Mouse (Mus musculus): ENCODE data around the gene Gon7. TPM values are rescaled to one million over a fixed set of nuclear protein-coding genes. Genes with fewer than 3 reads are reported as not detected.

Gene Gon7
- polyA plus RNA-seq, 1 experiment from 2014 or later = 44.9 TPM

- WGBS = 87% methylated on average over 7 of the region's 7 CpGs
- peak overlapping the region; percentile 65 for H3K4me2 ChIP-seq (ENCODE audit: low read length)
- peaks cover 19% of the 10 kb centered on the region for H3K4me1 ChIP-seq (ENCODE audit: control insufficient read depth, insufficient read depth, low read length)
- H3K27me3 ChIP-seq (ENCODE audit: control insufficient read depth, insufficient read depth, low read length) = no peaks in the 10 kb centered on the region
- H3K36me3 ChIP-seq (ENCODE audit: control insufficient read depth, insufficient read depth, low read length) = peaks cover 4% of the 10 kb centered on the region
- H3K9me3 ChIP-seq (ENCODE audit: control insufficient read depth, low read length) = no peaks in the 10 kb centered on the region
- H3K9ac ChIP-seq (replicated peaks; ENCODE audit: low read length) = no peak overlapping the region; the same call in 1 of the 2 replicates
- ATAC-seq (ENCODE audit: low FRiP score, low TSS enrichment) = no peak
- DNase-seq = peak; percentile 15
- H3K27ac ChIP-seq (replicated peaks; ENCODE audit: low read depth, low read length) = no peak overlapping the region
- peak overlapping the region; percentile 72 for H3K4me3 ChIP-seq (replicated peaks; ENCODE audit: low read depth, low read length)
Measured at GRCm38 (mm10) chr12:102756304-102756703, 1.3 kb downstream of the Gon7 start.

DNA sequence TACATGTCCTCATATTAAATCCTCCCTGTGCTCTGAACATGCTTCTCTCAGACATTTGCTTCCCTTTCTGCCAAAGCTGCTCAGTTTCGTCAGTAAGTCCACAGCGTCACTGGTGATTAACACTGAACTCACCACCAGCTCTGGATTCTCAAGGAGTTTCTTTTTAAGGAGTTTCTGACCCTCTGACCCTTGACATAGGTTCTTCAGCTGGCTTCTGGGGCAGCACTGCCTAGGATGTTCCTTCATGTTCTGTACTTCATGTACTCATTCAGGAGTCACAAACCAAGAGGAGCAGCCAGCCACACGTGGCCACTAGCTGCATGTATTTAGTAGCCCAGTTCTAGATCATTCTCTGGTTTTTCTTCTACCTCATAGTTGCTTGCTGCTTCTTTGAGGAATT, 9.3 kb downstream of the Gon7 start:
- DNase-seq = no peak
- Histone ChIP-seq H3K9me3 (ENCODE audit: control insufficient read depth, low read length) (no peaks in the 10 kb centered on the region), H3K4me1 (ENCODE audit: control insufficient read depth, insufficient read depth, low read length) (peaks cover 9% of the 10 kb centered on the region), H3K27me3 (ENCODE audit: control insufficient read depth, insufficient read depth, low read length) (no peaks in the 10 kb centered on the region), H3K27ac (replicated peaks; ENCODE audit: low read depth, low read length) (no peak overlapping the region), H3K9ac (replicated peaks; ENCODE audit: low read length) (no peak overlapping the region), H3K4me2 (ENCODE audit: low read length) (no peak overlapping the region), H3K36me3 (ENCODE audit: control insufficient read depth, insufficient read depth, low read length) (peaks cover 18% of the 10 kb centered on the region), H3K4me3 (replicated peaks; ENCODE audit: low read depth, low read length) (no peak overlapping the region)
- ATAC-seq (ENCODE audit: low FRiP score, low TSS enrichment) = no peak
- 87% methylated on average over 3 of the region's 3 CpGs for WGBS

DNA sequence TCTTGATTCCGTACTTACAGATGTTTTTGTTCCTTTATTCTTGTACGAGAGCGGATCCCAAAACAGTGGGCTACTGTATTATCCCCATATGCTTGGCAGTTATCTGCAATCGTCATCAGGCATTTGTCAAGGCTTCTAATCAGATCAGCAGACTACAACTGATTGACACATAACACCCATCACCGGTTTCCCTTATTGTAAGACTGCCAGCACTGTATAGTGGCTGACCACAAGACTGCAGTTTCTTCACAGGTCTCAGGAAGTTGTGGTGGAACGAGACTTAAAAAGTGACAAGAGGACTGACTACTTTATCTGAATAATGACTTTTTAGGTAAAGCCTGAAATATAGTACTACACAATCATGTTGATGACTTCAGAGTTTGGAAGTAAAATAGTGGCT, 12.8 kb downstream of the Gon7 start:
- Histone ChIP-seq H3K36me3 (ENCODE audit: control insufficient read depth, insufficient read depth, low read length) (peaks cover 21% of the 10 kb centered on the region), H3K4me3 (replicated peaks; ENCODE audit: low read depth, low read length) (no peak overlapping the region), H3K9me3 (ENCODE audit: control insufficient read depth, low read length) (no peaks in the 10 kb centered on the region), H3K4me2 (ENCODE audit: low read length) (peak overlapping the region; percentile 86), H3K27ac (replicated peaks; ENCODE audit: low read depth, low read length) (no peak overlapping the region), H3K4me1 (ENCODE audit: control insufficient read depth, insufficient read depth, low read length) (peaks cover 20% of the 10 kb centered on the region), H3K27me3 (ENCODE audit: control insufficient read depth, insufficient read depth, low read length) (no peaks in the 10 kb centered on the region), H3K9ac (replicated peaks; ENCODE audit: low read length) (no peak overlapping the region)
- DNase-seq (no peak), ATAC-seq (ENCODE audit: low FRiP score, low TSS enrichment) (no peak)
- WGBS = 65% methylated on average over 6 of the region's 6 CpGs

- H3K4me2 ChIP-seq (ENCODE audit: low read length) = peak within 1 kb of the TSS; percentile 86
- H3K27ac ChIP-seq (replicated peaks; ENCODE audit: low read depth, low read length) = peak within 1 kb of the TSS; percentile 93
- H3K9me3 ChIP-seq (ENCODE audit: control insufficient read depth, low read length) = no peaks in the 10 kb centered on the region
- peaks cover 20% of the 10 kb centered on the region for H3K4me1 ChIP-seq (ENCODE audit: control insufficient read depth, insufficient read depth, low read length)
- peak within 1 kb of the TSS; percentile 93 for H3K9ac ChIP-seq (replicated peaks; ENCODE audit: low read length)
- DNase-seq (peak; percentile 96), ATAC-seq (ENCODE audit: low FRiP score, low TSS enrichment) (peak; percentile 97)
- WGBS = under 1% methylated on average over 63 of the region's 63 CpGs
- H3K4me3 ChIP-seq (replicated peaks; ENCODE audit: low read depth, low read length) = peak within 1 kb of the TSS; percentile 84
- H3K27me3 ChIP-seq (ENCODE audit: control insufficient read depth, insufficient read depth, low read length) = no peaks in the 10 kb centered on the region
- peaks cover 21% of the 10 kb centered on the region for H3K36me3 ChIP-seq (ENCODE audit: control insufficient read depth, insufficient read depth, low read length)
Measured at GRCm38 (mm10) chr12:102743589-102744574, 13.7 kb downstream of the Gon7 start, which contains the start of the genes Moap1 and Tmem251. Gene Moap1 (minus strand): TSS chr12:102743661. Gene Tmem251 (plus strand): TSS chr12:102743762.

- Histone ChIP-seq H3K27me3 (ENCODE audit: control insufficient read depth, insufficient read depth, low read length) (no peaks in the 10 kb centered on the region), H3K4me1 (ENCODE audit: control insufficient read depth, insufficient read depth, low read length) (peaks cover 20% of the 10 kb centered on the region), H3K36me3 (ENCODE audit: control insufficient read depth, insufficient read depth, low read length) (peaks cover 17% of the 10 kb centered on the region), H3K4me3 (replicated peaks; ENCODE audit: low read depth, low read length) (peak overlapping the region; percentile 84), H3K4me2 (ENCODE audit: low read length) (peak overlapping the region; percentile 86), H3K9me3 (ENCODE audit: control insufficient read depth, low read length) (no peaks in the 10 kb centered on the region), H3K9ac (replicated peaks; ENCODE audit: low read length) (peak overlapping the region; percentile 93), H3K27ac (replicated peaks; ENCODE audit: low read depth, low read length) (peak overlapping the region; percentile 93)
- under 1% methylated on average over 33 of the region's 33 CpGs for WGBS
- peak; percentile 68 for ATAC-seq (ENCODE audit: low FRiP score, low TSS enrichment)
- no peak for DNase-seq
Measured at GRCm38 (mm10) chr12:102743036-102743588, 14.5 kb downstream of the Gon7 start.

GRCm38 (mm10) chr12:102742056-102742455, 15.5 kb downstream of the Gon7 start:
- DNase-seq (no peak), ATAC-seq (ENCODE audit: low FRiP score, low TSS enrichment) (no peak)
- Histone ChIP-seq H3K9me3 (ENCODE audit: control insufficient read depth, low read length) (no peaks in the 10 kb centered on the region), H3K9ac (replicated peaks; ENCODE audit: low read length) (0 out of 2 replicates have a peak overlapping the region, but pooled peaks have one; percentile 93), H3K4me3 (replicated peaks; ENCODE audit: low read depth, low read length) (no peak overlapping the region), H3K36me3 (ENCODE audit: control insufficient read depth, insufficient read depth, low read length) (peaks cover 10% of the 10 kb centered on the region), H3K27ac (replicated peaks; ENCODE audit: low read depth, low read length) (no peak overlapping the region), H3K4me1 (ENCODE audit: control insufficient read depth, insufficient read depth, low read length) (peaks cover 20% of the 10 kb centered on the region), H3K27me3 (ENCODE audit: control insufficient read depth, insufficient read depth, low read length) (no peaks in the 10 kb centered on the region), H3K4me2 (ENCODE audit: low read length) (peak overlapping the region; percentile 86)
- 90% methylated on average over 7 of the region's 7 CpGs for WGBS

DNA sequence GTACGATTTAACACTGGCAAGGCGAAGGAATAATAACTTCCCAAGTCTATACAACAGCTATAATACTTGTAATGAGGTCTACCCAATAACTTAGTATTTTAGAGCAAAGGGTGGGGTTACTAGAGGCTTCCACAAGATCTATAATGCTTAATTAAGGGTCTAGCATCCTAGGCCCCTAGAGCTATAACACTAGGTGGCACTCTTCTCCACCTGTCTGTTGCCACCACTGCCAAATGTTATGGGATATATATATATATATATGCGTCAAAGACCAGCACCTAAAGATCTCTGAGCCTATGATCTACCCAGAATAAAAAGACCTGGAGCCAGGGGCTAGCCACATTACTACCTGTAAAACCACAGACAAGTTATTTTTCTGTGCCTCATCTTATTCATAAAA, 17.3 kb downstream of the Gon7 start:
- 67% methylated on average over 3 of the region's 3 CpGs for WGBS
- H3K4me3 ChIP-seq (replicated peaks; ENCODE audit: low read depth, low read length) = no peak overlapping the region

GRCm38 (mm10) chr12:102739096-102739495, 18.5 kb downstream of the Gon7 start:
- Histone ChIP-seq H3K27ac (replicated peaks; ENCODE audit: low read depth, low read length) (no peak overlapping the region), H3K4me1 (ENCODE audit: control insufficient read depth, insufficient read depth, low read length) (peaks cover 11% of the 10 kb centered on the region; the same call in 1 of the 2 replicates), H3K4me3 (replicated peaks; ENCODE audit: low read depth, low read length) (no peak overlapping the region), H3K9ac (replicated peaks; ENCODE audit: low read length) (no peak overlapping the region), H3K27me3 (ENCODE audit: control insufficient read depth, insufficient read depth, low read length) (no peaks in the 10 kb centered on the region), H3K36me3 (ENCODE audit: control insufficient read depth, insufficient read depth, low read length) (peaks cover 3% of the 10 kb centered on the region; the same call in 1 of the 2 replicates), H3K9me3 (ENCODE audit: control insufficient read depth, low read length) (no peaks in the 10 kb centered on the region), H3K4me2 (ENCODE audit: low read length) (no peak overlapping the region)
- DNase-seq (no peak), ATAC-seq (ENCODE audit: low FRiP score, low TSS enrichment) (no peak)
- WGBS = 85% methylated on average over 5 of the region's 5 CpGs

More for the DNA sequence above, 17.3 kb downstream of the Gon7 start:
- Histone ChIP-seq H3K4me1 (ENCODE audit: control insufficient read depth, insufficient read depth, low read length) (peaks cover 20% of the 10 kb centered on the region), H3K27me3 (ENCODE audit: control insufficient read depth, insufficient read depth, low read length) (no peaks in the 10 kb centered on the region), H3K9me3 (ENCODE audit: control insufficient read depth, low read length) (no peaks in the 10 kb centered on the region), H3K9ac (replicated peaks; ENCODE audit: low read length) (no peak overlapping the region), H3K36me3 (ENCODE audit: control insufficient read depth, insufficient read depth, low read length) (peaks cover 3% of the 10 kb centered on the region; the same call in 1 of the 2 replicates), H3K4me2 (ENCODE audit: low read length) (no peak overlapping the region), H3K27ac (replicated peaks; ENCODE audit: low read depth, low read length) (no peak overlapping the region)
- DNase-seq (peak; percentile 62), ATAC-seq (ENCODE audit: low FRiP score, low TSS enrichment) (no peak)
